Mouse (Mus musculus) cerebellum, adult 11 months (tissue): Measurements from ENCODE around the gene Ifi206.
"Not testable (repeated sequence)": the region's sequence is repeated elsewhere in the genome, so short reads cannot be mapped to it uniquely, and the experiment has no call there.

Source experiments
- DNase-seq: peaks from one replicate; pipeline ENCODE4 v3.0.0; 2022

Ifi206 gene

DNA sequence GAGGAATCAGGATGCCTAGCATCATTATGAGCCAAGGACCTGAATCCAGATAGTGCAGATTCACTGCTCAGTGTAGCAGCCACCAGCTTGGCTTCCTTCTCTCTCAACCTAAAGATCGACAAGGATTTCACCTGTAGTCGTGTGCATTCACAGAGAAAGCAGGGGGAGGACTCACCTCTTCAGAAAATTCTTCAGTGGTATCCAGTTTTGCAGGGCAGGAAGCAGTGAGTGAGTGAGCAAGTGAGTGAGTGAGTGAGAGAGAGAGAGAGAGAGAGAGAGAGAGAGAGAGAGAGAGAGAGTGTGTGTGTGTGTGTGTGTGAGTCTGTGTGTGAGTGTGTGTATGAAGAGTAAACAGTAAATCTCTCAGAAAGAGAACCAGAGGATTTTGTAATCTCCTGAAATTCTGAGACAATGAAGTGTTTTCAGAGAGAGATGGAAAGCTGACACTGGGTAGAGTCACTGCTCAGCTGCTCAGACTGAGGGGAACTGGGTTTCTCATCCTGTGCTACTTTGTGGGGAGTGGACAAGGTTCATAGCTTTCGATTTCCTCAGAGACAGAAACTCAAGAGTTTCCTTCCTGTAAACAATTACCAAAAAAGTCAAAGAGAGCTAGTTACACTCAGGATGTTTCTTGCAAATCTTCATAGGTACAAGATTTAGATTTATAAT, at the start of gene Ifi206:
Gene Ifi206, minus strand, starts transcription at position 230 of the 669 bp plus-strand sequence.
- not testable (repeated sequence) for DNase-seq

DNA sequence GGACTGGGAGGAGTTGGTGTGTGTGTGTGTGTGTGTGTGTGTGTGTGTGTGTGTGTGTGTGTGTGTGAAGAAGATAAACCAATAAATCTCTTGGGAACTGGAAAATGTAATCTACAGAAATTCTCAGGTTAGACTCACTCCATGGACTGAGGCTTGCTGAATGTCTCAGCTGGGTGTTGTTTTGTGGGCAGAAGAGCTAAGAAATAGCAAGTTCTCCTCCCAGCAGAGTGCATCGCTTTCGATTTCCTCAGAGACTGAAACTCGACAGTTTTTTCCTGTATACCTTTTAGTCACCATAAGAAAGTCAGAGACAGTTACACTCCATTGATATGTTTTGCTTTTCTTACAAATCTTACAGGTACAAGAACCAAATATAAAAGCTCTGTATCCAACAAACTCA, 45.0 kb upstream of the Ifi206 start, which contains the start of gene Ifi214:
Gene Ifi214, minus strand, starts transcription at position 167 of the 400 bp plus-strand sequence.
- DNase-seq: not testable (repeated sequence)

- DNase-seq: no peak
These were observed 30.6 kb upstream of the Ifi206 start for GRCm38 (mm10) chr1:173521452-173521851.

DNA sequence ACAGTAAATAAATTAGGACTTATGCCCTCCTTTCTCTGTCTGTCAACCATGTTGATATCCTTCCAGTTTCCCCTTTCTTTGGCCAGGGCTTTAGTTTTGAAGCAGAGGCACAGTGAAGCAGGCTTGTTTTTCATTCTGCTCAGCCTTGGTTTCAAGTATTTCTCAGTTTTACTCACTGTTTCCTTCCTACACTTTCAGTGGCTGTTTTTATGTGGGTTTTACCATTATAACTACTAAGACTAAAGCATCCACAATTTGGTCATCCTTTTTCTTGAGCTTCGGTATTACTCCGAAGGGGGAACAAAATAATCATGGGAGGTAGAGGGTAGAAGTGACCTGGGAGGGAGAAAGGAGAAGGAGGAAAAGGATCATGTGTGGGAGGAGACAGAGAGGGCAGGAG, 19.8 kb upstream of the Ifi206 start:
- not testable (repeated sequence) for DNase-seq

DNA sequence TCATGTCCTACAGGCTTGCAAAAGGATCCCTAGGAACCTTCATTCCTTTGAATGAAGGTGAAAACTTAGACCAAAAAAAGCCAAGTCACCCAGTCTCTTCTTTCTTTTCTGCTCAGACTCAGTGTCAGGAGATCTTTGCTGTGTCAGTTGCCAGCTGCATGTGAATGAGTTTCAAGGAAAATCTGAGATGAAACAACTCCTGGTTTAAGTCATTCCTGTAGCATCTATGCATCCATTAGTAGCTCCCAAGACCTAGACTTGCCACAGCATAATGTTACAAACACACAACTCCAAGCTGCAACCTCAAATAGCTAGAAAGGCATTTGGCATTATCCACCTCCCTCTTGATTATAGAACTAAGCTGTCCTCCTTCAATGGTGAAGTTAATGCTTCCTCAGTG, 642 bp upstream of the Ifi206 start:
- not testable (repeated sequence) for DNase-seq

- DNase-seq: not testable (repeated sequence)
These were observed 9.7 kb downstream of the Ifi206 start for GRCm38 (mm10) chr1:173481182-173481574.

DNA sequence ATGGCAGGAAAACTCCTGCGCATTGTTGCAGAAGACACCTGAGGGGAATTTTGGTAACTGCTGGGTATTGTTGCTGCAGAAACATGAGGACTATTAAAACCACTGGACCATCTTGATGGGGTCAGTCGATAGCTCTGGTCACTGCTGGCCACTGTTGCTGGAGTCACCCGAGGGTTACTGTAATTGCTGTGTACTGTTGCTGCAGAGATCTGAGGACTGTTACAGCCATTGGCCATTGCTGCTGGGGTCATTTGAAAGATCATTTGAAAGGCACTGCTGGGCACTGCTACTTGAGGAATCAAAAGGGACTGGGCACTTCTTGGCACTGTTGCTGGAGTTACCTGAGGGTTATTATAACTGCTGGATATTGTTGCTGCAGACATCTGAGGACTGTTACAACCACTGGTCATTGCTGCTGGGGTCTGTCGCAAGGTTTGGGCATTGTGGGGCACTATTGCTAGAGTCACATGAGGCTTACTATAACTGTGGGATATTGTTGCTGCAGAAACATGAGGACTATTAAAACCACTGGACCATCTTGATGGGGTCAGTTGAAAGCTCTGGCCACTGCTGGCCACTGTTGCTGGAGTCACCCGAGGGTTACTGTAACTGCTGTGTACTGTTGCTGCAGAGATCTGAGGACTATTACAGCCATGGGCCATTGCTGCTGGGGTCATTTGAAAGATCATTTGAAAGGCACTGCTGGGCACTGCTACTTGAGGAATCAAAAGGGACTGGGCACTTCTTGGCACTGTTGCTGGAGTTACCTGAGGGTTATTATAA, 10.3 kb downstream of the Ifi206 start:
- not testable (repeated sequence) for DNase-seq

GRCm38 (mm10) chr1:173456761-173457160, 34.1 kb downstream of the Ifi206 start:
- no peak for DNase-seq

GRCm38 (mm10) chr1:173456139-173456754, 34.6 kb downstream of the Ifi206 start:
- no peak for DNase-seq

DNA sequence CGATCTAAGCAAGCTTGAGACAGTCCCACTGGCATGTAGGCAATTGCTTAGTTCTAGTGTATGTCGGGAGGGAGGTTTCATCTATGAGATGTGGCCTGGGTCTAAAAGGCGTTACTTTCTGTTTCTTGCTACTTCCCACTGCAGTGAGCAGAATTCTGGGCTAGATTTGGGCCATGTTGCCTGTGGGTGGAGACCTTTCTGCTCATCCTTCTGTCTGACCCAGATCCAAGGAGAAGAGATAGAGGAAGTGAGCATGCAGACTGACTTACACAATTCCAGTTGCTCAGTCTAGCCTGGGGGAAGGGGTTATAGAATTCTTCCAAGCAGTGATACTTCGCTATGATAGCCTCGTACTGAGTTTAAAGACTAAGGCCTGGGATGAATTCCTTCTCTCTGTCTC, 39.2 kb downstream of the Ifi206 start:
- DNase-seq: no peak

DNA sequence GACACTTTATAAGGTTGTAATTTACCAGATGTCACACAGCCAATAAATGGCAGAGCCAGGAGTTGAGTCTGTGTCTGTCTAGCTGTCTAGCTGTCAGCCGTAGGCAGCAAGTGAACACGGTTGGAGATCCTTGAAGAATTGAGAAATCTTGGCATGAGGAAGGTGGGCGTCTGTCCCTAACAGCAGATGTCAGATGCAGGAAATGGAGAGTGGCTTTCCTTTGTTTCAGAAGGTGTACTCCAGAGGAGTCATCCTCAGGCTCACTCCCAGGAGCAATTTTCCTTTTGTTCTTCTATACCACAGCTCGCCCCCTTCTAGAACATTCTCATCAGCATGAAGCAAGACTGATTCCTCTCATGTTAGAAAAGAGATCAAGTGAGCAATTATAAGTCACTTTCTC, 40.2 kb downstream of the Ifi206 start:
- no peak for DNase-seq

DNA sequence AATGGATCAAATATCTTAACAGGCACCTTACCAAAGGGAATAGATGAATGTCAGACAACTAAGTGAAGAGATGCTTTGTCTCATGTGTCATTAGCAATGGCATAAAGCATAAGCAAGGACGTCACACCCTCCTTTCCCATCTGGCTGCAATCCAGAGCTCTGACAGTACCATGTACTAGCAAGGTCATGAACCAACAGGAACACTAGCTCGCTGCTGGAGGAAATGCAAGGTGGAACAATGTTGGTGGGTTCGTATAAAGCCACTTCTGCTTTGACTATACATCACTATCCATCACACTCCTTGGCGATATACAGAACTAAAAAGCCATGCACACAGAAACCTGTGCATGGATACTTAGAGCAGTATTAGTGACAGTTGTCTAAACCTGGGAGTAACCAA, 43.8 kb downstream of the Ifi206 start:
- no peak for DNase-seq

GRCm38 (mm10) chr1:173443061-173443460, 47.8 kb downstream of the Ifi206 start:
- no peak for DNase-seq

DNA sequence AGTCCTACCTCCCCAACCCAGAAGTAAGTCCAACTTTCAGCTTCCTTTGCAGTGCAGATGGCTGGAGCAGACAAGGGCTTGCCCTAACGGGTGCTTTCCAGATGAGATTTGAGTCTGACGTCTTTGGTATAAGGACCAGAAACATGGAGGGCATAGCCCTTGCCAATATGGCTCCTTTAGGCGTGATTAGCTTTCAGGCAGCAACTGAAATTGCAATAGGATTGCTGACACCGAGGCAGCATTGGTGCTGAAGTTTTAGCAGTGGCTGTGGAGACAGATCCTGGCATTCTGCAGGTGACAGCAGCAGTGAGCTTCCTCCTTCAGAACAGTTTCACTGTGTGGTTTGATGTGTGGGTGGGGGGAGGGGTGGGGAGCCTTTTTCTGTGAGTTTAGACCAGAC, 49.6 kb downstream of the Ifi206 start:
- DNase-seq: no peak

- no peak for DNase-seq
These were observed 50.2 kb downstream of the Ifi206 start for GRCm38 (mm10) chr1:173440681-173441080.

DNA sequence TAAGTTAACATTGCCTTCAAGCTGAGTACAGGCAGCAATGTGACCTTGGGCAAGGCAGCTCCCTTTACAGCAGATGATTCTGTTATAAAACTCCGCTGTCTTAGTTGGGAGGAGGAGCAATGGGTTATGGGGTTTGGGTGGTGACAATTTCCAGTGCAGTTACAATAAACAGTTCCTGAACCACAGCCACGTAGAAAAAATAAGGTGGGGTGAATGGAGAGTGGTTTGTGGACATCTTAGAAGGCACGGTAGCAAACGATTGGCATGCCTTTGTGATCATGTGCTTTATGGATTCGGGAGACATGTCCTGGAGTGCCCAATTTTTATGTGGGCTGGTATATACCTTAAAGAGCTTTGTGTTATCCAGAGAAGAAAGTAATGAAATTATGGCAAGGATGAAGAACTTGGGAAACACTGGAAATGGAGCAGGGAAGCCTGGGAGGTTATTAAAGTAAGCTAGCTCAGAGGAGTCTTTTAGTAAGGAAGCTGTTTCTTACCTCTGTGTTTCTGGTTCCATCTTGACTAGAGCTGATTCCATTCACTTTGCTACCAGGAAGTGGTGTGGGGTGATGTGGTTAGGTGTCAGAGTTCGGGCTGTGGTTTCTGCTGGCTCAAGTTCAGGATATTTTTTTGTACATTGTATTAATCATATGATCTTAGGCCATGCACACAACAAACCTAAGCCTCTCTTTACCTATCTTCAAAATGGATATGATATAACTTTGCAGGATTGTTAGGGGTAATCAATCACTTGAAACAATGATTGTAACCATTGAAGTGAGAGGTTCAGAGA, 53.5 kb downstream of the Ifi206 start:
- DNase-seq: no peak

GRCm38 (mm10) chr1:173432411-173432810, 58.4 kb downstream of the Ifi206 start:
- DNase-seq: no peak

- no peak for DNase-seq
These were observed 60.7 kb downstream of the Ifi206 start for GRCm38 (mm10) chr1:173429995-173430699.

GRCm38 (mm10) chr1:173427385-173427784, 63.5 kb downstream of the Ifi206 start:
- no peak for DNase-seq

DNA sequence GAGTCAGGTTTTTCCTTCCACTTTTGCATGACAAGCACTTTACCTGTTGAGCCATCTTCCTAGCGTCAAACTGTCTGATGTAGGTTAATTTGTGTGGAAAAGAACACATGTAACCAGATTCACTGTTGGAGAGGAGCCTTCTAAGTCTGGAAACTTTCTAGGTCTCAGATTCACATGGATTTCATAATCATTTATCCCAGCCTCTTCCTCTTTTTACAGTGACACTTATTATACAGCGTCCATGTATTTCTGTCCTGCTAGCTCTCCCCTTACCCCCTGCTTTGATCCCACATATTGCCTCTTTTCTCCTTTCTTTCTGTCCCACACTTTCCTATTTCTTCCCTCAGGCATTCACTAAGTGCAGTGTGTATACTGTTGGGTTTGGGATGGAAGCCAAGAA, 64.5 kb downstream of the Ifi206 start:
- DNase-seq: no peak

DNA sequence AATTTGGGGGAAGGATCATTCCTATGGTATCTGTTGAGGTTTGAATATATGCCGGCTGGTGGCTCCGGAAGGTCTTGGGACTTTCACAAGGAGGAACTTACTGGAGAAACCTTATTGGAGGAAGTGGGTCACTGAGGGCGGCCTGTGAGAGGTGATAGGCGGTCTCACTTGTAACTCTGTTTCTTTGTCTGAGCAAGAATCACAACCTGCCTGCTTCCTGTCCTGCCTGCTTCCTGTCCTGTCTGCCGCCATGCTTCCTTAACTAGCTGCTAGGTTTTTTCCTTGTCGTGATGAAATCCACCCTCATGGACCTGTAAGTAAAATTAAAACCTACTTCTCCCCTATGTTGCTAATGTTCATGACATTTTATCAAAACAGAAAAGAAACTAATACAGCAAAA, 70.5 kb downstream of the Ifi206 start:
- DNase-seq: no peak

DNA sequence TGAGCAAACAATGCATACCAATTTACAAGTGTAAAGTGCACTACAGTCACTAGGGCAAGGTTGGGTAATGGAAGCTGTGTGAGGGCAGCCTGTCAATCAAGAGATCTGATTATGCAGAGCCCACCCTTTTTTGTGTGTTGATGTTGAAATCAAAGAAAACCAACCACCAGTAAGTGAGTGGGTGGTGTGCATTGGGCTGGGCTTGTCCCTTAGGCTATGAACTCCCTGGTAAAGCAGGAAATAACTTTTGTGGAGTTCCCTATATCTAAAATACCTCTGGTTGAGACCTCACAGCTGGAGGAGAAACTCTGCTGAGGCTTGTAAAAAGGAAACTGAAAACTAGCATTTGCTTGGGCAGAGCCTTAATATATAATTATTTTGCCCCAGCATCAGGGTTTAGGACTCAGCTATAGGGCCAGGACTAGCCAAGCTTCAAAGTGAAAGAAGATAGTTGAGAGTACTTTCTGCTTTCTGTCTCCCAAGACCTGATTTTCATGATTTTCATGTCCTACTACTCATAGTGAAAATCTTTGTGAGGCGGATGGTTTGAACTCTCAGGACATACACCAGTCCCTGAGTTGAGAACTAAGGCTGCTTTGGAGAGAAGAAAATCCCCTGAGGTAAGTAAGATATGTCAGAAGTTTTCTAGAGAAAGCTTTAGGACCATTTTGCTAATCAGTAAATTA, 71.8 kb downstream of the Ifi206 start:
- DNase-seq: no peak
